Mouse (Mus musculus) cerebellum, adult 9-10 months (tissue): ENCODE data around the gene Rundc3a.

Source experiments
- DNase-seq: peaks from one replicate; pipeline ENCODE4 v3.0.0; 2022

Rundc3a gene

GRCm38 (mm10) chr11:102394421-102395124, 1.4 kb downstream of the Rundc3a start:
- DNase-seq = peak; percentile 72

DNA sequence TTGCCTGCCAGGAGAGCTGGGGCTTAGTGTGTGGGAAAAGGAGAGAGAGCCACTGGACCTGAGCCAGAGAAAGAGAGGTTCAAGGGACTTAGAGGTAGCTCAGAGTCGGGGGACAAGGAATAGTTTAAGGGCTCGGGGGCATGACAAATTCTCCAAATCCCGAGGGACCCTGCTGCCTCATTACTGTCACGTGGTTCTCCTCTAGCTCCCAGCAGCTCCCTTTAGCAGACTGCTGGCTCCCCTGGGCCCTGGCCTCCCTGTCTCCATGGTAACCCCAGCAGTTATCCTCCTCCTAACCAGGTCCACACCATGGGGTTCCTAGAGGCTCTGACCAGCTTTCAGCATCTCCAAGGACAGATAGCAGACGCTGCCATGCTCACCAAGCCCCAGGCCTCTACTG, 2.0 kb downstream of the Rundc3a start:
- DNase-seq = peak; percentile 76

- peak; percentile 63 for DNase-seq
These were observed 3.1 kb downstream of the Rundc3a start for GRCm38 (mm10) chr11:102396263-102396662.

DNA sequence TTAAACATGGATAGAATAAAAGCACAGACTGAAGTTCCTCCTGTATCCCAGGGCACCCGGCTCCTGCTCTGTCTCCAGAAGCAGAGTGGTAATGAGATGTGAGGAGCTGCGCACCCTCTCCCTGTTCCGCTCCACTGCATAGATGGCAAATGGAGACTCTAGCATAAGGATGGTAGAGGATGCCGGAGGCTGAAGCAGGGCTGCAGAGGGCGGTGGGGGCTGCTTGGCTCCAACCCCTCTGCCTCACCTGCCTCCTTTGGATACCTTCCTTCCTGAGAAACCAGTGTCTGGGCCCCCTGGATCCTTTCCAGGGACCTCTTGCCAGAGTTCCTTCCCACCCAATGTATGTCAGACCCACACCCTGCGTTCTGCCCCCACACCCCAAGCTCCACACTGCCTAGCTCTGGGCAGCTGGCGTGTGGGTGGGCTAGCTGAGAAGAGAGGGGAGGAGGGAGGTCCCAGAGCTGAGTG, 3.5 kb downstream of the Rundc3a start:
- DNase-seq = no peak

DNA sequence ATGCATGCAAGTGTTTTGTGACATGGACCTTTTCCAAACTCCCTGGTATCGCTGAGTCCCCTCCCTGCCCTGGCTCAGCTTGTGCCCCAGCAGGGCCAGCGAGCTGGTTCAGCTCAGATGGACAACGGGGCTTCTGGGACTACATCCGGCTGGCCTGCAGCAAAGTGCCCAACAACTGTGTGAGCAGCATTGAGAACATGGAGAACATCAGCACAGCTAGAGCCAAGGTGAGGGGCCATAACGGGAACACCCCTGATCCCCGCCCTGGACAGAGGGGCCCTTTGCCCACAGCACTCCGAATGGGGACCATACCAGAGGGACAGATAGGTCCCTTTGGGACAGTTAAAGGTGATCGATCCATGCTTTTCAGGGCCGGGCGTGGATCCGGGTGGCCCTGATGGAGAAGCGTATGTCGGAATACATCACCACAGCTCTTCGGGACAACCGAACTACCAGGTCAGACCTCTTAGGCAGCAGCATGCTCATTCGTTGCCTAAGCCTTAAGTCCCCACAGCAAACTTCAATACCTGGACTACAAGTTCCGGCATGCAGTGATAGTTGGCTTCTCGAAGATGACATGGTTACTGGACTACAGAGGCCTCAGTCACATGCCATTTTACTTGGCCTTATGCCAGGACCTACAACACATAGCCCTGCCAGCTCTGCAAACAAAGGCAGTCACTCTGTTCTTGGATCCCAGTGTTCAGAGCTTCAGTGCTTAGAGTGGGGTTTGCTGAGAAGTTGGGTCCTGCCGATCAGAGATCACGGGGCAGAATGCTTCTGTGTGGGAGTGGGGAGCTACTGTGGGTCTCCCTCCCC, 5.0 kb downstream of the Rundc3a start:
- peak; percentile 89 for DNase-seq

DNA sequence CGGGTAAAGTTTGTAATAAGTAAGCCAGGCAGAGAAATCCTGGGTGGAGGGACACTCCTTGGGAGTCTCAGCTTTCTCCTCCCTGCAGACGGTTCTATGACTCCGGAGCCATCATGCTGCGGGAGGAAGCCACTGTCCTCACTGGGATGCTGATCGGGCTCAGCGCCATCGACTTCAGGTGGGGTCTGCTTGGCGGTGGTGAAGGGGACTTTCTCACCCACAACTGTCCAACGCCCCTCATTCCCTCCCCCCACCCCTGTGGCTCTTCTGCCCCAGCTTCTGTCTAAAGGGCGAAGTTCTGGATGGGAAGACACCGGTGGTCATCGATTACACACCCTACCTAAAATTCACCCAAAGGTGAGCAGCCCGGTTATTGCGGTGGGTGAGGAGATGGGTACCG, 5.9 kb downstream of the Rundc3a start:
- no peak for DNase-seq

GRCm38 (mm10) chr11:102399610-102400072, 6.4 kb downstream of the Rundc3a start:
- DNase-seq = peak; percentile 56

- no peak for DNase-seq
These were observed 7.4 kb downstream of the Rundc3a start for GRCm38 (mm10) chr11:102400513-102401084.

DNA sequence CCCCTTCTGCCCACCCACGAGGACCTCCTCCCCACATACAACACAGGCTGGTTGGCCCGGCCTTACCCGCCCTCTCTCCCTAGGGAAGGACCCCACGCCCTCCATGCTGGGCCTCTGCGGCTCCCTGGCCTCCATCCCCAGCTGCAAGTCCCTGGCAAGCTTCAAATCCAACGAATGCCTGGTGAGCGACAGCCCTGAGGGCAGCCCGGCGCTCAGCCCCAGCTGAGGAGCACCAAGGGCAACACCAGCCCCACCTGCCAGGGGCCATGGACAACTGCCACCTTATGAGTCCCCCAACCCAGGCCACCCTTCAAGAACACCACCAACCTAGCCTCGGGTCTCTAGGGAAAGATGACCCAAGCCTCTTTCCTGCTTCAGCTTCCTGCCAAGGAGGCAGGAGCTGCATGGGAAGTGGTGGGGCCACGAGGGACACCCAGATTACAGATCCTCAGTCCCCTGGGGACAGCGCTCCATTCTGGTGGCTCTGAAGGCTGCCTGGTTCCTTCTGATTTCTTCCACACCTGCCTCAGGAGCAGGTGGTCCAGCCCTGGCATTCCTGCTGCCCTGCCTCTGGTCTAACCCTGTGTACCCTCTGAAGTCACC, 8.8 kb downstream of the Rundc3a start:
- no peak for DNase-seq

GRCm38 (mm10) chr11:102403657-102404056, 10.5 kb downstream of the Rundc3a start:
- DNase-seq = no peak

GRCm38 (mm10) chr11:102404161-102405010, 11.2 kb downstream of the Rundc3a start:
- peak; percentile 60 for DNase-seq

- DNase-seq = peak; percentile 58
These were observed 12.5 kb downstream of the Rundc3a start for GRCm38 (mm10) chr11:102405544-102406285.

DNA sequence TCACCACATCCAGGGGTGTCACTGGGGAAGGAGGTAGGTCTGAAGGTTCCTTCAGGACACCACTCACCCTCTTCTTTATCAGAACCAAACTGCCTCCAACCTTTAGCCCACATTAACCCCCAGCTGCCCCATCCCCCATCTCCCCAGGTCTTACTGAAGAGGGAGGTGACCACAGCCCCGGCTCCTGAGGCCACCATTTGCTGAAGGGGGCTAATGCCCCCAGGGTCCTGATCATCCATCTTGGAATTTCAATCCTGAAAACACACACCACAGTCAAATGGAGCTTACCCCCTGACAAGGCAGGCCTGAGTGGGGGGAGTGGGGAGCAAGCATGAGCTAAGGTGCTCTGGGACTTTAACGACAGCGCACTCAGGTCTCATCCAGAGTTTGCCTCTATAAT, 13.2 kb downstream of the Rundc3a start:
- DNase-seq = peak; percentile 70

- DNase-seq = peak; percentile 87
These were observed 14.0 kb downstream of the Rundc3a start for GRCm38 (mm10) chr11:102406900-102407833.

DNA sequence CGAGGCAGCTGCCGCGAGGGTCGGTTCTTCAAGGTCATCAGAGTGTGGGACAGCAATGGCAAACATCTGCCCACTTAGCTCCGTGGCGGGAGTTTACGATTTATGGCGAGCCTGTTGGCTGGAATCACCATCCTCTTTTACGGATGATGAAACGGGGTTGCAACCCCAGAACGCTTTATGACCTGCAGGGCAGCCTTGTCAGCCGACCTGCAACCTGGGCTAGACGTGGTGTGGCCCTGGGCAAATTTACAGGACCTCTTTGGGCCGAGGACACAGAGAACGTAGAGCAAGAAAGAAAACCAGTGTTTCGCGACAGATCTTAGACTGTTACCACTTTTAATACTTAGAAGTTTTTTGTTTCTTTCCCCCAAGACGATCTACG, 14.6 kb downstream of the Rundc3a start, which contains the start of gene Slc25a39:
Gene Slc25a39 (minus strand): TSS at position 113 of the 382 bp plus-strand sequence.
- DNase-seq = no peak

DNA sequence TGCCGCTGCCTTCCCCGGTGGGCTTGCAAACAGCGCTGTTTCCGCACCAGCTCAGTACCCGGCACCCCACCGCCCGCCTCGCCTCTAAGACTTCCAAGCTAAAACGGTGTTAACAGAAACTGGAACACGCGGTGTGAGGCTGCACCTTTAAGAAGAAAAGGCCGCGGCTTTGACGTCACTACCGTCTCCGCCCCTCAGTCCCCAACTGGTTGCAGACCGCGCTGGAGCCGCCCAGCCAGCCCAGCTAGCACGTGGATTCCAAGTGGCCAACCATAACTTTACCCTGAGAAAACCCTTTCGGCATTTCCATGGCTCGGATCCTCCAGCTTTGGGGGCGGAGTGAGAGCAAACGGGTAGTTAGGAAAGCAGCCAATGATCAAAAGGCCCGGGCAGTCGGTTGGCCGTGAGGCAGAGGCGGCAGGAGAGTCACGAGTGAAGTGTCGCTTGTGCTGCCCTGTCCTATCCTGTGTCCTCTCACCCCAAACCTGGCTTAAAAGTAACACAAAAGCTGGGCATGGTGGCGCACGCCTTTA, 15.2 kb downstream of the Rundc3a start:
- DNase-seq = peak; percentile 99

DNA sequence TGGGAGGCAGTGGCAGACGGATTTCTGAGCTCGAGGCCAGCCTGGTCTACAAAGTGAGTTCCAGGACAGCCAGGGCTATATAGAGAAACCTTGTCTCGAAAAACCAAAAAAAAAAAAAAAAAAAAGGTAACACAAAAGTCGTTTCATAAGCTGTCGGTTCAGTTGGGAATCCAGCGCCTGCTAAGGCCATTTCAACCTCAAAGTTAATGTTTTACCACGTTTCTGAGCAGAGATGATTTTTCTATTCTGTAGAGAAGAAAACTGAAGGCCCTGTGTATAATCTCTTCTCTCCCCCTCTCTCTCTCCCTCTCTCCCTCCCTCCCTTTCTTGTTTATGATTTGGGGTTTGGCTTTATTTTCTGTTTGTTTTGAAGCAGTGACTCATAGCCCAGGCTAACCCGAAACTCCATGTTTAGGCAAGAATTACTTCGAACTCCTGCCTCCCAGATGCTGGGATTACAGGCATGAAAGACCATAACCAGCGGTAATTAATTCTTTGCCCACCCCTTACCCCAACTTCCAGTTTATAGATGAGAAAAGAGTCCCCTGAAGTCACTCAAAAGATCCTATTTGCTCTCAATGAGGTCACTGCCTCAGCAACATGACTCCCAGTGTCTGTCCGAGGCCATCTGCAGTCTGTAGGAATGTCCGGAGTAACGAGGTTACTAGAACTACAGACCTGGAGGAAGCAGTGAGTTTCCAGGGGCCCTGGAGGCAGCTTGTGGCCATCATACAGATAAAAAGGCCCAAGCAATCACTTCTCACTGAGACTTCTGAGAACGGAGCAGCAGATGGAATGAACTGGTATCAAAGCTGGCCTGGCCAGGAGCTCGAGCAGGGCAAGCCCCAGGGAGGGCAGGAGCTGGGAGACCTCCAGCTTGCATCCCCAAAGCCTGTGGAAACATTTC, 15.9 kb downstream of the Rundc3a start:
- DNase-seq = peak; percentile 63

GRCm38 (mm10) chr11:102409795-102410330, 16.7 kb downstream of the Rundc3a start:
- DNase-seq = peak; percentile 55
